Mouse (Mus musculus): Measurements from ENCODE around the gene Lpcat4.

Gene Lpcat4

DNA sequence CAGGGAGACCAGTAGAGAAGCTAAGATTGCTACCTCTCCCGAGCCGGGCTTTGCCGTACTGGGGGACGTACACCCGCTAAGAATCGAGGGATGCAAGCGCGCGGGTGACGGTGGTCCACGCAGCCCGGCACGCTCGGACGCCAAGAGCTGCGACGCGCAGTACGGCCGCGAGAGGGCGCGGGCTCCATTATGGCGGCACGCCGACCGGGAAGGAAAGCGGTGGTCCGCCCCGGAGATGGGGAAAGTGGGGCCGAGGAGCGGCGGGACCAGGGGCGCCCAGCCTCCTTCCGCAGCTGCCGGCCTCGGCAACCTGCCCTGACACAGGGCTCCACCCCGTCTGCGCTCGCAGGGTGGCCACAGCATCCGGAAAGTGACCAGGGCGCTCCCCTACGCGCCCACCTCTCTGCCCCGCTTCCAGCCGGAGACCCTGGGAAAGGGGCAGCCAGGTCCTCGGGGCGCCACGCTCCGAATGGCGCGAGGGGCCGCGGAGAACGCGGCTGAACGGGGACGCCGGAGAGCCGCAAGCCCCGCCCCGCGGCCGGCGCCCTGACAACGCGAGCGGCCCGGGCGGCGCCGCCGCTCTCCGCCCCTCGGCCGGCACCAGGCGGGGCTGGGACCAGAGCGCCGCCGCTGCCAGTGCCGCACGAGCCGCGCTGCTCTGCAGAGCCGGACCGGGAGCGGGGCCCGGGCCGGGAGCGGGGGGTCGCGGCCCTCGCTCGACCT lies at the start of gene Lpcat4:
Lpcat4 (plus strand) TSS at position 257 of the 723 bp plus-strand sequence.
- in situ Hi-C loops (cut with MboI): no loop called here

DNA sequence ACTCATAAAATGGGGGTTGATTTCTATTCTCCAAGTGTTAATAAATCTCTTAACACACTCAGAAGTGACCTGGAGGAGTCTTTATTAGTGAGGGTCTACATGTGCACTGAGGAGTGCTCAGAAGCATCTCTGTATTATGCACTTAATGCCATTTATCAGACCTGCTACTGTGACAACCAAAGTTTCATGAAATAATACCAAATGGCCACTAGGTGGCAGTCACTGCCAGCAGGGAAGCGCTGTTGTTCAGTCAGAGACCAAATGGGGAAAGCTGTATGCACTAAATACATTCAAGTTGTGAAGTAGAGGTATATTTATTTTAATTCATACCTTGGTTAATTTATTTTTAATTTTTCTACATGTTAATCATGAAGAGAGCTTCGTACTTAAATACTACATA lies 42.4 kb upstream of the Lpcat4 start:
- in situ Hi-C loops (cut with MboI): no loop called here

DNA sequence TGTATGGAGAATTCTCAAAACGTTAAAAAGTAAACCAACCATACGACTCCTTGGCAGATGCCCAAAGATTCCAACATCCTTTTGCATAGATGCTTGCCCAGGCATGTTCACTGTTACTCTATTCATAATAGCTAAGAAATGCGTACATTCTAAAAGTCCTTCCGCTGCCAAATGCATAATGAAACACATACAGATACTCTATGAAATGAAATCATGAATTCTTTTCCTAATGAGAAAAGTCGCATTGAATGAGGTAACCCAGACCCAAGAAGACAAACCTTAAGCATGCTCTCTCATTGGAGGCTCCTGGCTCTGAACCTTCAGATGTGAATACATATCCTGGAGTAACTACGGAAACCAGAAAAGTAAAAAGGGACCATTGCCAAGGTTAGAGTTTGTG lies 36.2 kb upstream of the Lpcat4 start:
- in situ Hi-C loops (cut with MboI): no loop called here

DNA sequence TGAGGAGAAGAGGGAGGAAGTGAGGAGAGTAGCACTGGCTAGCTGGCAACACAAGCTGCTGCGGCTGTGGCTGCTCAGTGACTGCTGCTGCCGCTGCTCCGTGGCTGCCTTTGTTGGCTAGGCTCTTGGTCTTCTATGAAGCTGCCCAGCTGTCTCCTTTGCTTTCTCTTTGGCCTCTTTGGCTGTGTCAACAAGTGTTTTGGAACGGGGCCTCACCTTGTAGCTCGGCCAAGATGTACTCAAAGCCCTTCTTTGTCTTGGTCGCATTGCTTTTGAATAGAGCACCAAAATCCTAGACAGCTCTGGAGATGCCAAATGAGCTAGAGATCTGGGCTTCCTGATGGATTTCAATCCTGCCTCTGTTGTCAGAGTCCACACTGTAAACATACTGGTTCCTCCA lies 29.1 kb upstream of the Lpcat4 start:
- in situ Hi-C loops (cut with MboI): no loop called here

DNA sequence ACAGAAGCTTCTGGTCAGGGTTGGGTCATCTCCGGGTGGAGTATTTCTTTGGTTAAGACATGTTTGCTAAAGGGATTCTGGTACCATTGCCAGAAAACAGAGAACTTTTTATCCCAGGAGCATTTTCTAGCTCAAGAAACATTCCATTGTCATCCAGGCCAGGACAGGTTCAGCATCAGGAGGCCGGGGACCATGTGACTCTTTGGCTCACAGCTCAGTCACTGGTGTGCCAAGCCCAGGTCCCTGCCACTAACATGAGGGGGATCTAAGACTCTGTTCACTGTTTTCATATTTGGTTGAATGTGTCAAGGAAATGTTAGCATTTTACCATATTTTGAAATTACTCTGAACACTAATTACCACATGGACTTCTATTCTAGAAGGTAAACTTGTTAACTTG lies 28.6 kb upstream of the Lpcat4 start:
- in situ Hi-C loops (cut with MboI): no loop called here

DNA sequence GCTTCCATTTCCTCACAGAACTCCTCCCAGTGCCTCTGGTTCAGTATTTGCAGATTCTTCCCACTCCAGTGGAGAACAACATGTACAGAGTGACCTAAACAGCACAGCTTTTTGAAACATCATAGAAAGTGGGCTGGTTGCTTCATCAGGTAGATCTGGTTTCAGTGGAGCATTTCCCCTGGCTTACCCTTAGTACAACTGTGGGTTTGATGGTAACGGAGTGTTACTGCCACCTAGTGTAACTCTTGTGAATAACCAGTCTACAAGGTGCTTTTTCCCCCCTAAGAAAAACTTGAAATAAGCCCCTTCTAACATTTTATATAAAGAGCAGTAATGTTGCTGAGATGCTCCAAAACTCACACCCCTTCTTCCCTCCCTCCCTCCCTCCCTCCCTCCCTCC lies 23.3 kb upstream of the Lpcat4 start:
- in situ Hi-C loops (cut with MboI): no loop called here

DNA sequence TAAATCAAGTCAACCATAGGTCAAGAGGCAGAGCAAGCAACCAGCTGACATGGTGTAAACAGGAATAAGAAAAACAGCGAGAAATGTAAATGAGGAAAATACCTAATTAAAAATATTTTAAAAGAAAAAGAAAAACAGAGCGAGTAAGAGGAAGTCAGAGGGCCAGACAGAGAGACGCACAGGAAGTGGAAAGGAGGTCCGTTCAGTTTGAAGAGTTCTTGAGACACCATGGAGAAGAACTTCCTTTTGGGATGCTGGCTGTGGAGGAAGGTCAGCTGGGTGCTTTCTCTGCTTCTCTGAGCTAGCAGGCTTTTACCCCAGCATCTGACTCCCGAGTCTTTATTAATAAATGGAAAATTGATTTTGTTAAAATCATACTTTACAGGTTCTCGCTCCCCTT lies 21.7 kb upstream of the Lpcat4 start:
- in situ Hi-C loops (cut with MboI): no loop called here

DNA sequence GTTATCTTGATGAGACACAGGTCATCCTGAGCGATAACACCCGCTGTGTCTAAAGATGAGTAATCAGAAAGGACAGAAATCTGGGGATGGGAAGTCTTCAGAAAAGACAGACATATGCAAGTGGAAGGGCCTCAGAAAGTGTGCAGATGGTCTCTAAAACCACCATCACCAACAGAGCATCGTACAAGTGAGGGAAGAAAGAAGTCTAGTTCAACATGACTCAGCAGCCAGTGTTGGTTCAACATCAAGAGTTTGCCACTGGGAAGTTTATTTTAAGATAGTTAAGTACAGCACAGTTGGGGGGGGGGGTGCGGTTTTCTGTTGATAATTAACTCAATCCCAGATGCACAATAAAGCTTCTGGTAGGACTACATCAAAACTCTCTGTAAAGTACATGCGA lies 18.4 kb upstream of the Lpcat4 start:
- in situ Hi-C loops (cut with MboI): no loop called here

DNA sequence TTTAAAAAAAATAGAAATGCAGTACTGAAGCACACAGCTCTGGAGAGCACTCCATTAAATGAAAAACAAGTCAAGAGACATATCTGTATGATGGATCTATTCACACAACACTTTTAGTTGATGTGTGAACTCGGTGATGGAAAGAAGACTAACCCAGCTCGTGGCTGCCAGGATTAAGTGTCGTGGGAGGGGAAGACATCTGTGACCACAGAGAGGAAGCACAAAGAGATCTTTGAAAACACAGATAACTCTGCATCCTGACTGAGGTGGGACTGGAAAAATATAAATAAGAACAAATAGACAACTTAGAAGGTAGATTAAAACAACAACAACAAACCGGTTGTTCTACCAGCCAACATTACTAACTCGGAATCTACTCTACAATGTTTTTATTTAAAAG lies 16.7 kb upstream of the Lpcat4 start:
- in situ Hi-C loops (cut with MboI): no loop called here

DNA sequence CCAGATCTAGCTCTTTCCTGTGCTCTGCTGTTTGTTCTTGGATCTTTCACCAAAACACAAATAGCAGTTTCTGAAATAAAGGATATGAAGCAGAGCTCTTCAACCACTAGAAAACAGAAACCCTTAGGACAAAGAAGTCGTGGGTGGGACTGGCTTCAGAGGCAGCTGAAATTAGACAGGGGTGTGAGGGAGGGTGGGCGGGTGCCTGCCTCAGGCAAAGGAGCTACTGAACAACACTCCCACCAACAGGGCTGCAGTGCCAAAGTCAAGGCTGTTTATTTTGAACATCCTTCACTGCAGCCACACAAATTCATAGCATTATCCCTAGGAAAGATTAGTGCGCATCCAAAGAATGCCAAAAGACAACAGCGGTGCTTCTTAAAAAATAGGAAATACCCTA lies 14.9 kb upstream of the Lpcat4 start:
- in situ Hi-C loops (cut with MboI): no loop called here

DNA sequence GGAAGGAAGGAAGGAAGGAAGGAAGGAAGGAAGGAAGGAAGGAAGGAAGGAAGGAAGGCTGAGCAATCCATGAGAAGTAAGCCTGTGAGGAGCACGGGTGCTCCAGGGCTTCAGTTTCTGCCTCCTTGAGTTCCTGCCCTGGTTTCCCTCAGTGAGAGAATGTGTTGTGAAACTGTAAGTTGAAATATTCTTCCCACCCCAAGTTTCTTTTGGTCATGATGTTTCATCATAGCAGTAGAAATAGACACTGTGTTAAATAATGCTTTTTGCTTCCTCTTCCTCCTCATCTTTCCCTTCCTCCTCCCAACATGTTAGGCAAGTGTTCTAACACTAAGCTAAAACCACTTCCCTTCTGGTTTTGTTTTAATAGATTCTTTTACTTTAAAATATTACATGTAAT lies 6.6 kb upstream of the Lpcat4 start:
- in situ Hi-C loops (cut with MboI): no loop called here

DNA sequence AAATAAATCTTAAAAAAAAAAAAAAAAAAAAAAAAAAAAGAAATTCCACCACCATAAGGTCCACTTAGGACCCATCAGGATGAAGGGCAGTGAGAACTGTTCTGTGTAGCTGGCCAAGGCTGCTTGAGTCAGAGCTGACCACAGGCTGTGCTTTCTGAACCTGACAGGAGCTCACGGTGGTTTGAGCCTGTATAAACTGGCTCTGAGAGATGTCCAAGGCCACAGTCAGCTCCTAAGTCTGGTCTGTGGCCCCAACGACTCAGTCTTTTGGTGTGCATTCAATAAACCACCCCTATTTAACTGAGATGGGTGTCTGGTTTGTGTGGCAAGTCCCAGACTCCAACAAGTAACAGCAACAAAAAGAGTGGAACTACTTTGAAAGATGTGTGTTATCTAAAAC lies 2.6 kb upstream of the Lpcat4 start:
- in situ Hi-C loops (cut with MboI): no loop called here

DNA sequence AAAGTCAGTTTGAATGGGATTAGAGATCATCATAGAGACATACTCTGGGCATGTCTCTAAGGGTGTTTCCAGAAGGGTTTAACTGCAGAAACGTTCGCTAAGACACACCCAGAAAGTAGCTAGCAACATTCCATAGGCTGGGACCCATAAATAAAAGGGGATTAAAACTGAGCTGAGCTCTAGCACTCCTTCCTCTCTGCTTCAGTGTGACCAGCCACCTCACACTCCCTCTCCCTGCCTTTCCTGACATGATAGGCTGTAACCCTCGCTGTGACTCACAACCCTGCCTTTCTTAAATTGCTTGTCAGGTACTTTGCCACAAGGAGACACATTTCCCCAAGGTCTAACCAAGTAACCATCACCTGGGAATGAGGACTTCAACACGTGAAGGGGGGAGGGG lies 1.3 kb upstream of the Lpcat4 start:
- in situ Hi-C loops (cut with MboI): no loop called here

DNA sequence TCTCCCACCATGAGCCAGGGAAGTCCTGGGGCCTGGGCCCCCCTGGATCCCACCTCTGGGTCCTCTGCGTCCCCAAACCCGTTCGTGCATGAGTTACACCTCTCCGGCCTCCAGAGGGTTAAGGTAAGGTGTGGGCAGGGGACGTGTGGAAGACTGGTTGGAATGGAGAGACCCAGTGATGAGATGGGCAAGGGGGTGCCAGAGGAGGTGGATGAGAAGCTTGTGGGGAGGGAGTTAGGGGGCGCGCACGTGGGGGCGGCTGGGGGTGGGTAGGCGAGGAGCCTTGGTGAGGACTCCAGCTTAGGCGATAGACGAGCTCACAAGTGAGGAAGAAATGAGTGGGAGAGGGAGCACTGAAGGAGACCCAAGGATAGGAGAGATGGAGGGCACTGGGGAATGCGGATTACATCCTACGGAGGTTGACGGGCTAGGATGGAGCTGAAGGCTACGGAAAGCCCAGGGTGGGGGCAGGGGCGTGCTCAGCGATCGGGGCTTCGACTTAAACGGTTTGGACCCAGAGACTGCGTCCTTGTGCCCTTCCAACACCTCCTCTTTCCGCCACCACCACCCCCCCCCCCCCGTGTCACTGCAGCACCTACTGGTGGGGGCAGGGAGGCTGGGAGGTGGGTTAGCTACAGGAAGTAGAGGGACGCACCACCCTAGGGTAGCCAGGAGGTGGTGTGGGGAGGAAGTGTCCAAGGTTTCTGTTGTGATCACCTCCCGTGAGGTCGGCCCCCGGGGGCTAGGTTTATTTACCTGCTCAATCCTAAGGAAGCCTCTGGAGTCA lies 860 bp downstream of the Lpcat4 start:
- in situ Hi-C loops (cut with MboI): no loop called here

DNA sequence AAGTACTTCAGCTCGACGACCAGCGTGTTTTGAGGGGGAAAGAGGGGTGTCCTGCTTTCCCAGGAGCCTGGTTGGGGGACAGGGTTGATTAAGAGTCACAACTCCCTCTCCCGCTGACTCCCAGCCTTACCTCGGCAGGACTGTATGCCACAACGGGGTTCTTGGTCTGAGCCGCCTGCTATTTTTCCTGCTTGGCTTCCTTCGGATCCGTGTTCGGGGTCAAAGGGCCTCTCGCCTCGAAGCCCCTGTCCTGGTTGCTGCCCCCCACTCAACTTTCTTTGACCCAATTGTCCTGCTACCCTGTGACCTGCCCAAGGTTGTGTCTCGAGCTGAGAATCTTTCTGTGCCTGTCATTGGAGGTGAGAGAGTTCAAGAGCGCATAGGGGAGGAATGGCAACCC lies 2.5 kb downstream of the Lpcat4 start:
- in situ Hi-C loops (cut with MboI): no loop called here

DNA sequence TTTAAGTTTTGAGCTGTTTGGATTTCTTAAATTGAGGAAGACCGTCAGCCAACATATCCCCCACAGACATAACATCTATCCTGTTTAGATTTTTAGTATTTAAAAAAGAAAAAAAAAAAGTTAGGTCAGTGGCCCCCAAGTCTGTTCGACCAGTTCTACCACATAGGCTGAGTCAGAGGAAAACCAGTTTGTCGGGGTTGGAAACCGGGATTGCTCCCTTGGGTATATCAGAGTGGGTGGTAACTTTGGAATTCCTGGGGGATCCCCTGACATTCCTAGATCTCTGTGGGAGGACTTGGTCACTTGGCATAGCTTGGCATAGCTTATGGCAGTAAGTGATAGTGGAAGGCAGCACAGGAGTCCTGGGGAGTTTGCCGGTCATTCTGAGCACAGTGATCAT lies 6.0 kb downstream of the Lpcat4 start:
- in situ Hi-C loops (cut with MboI): no loop called here

DNA sequence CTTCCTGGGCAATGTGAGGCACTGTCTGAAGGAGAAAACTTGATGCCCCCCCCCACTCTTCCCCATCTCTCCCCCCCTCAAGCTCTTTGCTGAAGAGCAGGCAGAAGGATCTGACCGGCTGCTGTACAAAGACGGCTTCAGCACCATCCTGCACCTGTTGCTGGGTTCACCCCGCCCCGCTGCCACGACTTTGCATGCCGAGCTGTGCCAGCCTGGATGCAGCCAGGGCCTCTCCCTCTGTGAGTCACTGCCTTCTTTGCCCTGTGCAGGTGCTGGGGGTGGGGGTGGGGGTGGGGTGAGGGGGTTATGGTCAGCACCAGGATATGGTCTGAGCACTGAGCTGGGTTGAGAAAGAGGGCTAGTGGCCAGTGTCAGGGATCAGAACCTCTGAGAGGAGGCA lies 6.9 kb downstream of the Lpcat4 start:
- in situ Hi-C loops (cut with MboI): no loop called here

DNA sequence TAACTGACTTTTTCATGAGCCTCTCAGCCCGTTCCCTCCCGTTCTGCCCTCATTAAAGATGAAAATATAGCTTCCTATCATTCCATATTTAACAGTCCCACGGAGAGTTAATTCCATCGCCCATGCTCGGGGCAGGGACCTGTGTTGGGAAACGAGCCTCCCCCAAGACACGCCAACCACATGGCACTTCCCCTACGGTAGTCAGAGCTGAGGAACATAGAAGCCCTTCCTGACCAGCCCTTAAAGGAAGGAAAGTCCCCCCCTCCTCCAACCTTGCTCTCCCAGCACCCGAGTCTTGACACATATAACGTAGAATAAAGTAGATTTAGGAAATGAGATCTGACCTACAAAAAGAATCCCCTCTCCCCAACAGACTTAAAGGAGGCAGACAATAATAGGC lies 8.1 kb downstream of the Lpcat4 start:
- in situ Hi-C loops (cut with MboI): no loop called here

DNA sequence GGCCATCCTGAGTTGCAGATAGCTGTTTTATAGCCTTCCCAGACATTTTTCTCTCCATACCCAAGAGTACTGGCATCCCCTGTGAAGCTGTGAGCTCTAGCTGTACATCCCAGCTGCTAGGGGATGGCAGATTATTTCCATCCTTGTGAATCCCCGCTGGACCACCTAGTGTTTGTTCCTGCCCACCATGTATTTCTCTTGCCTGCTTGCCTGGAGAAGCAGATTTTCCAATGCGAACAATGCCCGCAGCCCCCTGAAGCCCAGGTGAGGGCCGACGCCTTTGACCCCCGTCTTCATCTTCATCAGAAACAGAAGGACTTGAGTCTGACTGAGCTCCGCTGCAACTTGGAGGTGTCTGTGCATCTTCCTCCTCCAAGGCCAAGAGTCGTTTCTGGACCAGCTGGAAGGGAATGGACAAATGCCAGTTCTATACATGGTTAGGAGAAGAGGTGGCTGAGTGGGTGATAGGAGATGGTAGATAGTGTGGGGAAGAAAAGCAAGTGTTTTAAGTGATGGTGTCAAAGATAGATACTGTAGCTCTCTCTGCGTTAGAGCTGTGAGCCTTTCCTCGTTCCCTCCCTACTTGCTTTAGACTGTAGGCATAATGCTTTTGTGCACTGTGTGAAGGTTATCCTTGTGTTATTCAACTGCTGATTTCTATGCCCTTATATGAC lies 10.6 kb downstream of the Lpcat4 start:
- in situ Hi-C loops (cut with MboI): no loop called here

DNA sequence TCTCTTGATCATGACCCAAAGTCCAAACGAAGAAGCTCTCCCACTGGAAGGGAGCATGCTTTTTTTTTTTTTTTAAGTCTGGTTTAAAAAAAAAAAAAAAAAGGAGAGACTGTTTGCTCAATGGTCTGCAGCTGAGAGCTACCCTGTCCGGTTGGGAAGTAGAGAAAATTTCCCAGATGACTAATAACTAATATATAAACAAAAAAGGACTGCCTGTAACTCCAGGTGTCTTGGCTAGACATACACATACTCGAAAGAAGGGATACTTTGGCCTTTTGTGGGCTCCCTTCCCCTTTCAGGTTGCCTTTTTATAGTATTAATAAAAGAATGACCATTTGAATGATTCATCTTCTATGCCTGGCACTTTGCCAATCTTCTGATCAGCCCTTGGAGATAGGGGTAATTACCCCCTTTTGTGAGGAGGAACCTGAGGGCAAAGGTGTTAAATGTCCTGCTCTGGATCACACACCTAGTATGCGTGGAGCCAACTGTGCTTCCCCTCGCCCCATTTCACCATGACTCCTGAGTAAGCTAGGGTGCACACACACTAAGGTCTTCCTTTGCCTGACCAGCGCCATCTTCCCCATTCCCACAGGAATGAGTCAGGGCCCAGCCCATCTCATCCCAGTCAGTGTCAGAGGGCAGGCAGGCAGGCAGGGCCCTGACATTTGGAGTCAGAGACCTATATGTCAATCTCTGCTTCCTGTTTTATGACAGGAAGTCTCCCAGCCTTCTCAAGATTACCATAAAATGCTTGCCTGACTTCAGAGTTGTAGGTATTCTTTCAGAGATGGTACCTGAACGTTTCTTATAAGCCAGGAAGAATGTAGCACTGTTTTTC lies 15.6 kb downstream of the Lpcat4 start:
- in situ Hi-C loops (cut with MboI): no loop called here

DNA sequence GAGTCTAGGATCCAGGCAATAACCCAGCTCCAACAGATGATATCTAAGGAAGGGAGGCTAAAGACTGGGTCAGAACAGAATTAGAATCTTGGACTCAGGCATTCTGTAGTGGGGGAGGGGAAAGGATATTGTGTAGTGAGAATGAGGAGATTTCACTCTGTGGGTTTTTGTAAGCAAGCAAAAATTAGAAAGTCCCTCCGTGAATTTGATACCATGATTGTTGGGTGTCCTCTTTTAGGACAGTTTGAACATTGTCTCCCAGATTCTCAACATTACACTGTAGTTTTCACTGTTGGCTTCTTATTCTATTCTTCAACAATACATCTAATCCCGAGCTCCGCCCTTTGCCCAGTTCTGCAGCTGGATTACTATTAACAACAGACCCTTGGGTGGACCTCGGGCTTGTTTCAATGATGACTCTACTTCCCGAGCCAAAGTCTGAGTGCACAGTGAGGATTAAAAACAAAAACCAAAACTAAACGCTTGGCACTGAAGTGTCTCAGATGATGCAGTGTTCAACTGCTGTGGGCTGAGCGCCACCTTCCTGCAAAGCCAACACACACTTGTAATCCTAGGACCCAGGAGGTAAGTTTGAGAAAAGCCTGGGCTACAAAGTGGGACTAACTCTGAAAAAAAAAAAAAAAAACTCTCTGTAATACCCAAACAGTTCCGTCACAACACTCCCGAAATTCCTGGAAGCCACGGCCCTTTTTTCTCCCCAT lies 20.1 kb downstream of the Lpcat4 start, which contains the start of gene Nutm1:
Nutm1 (minus strand) TSS at position 51 of the 722 bp plus-strand sequence.
- in situ Hi-C loops (cut with MboI): no loop called here
